Mouse (Mus musculus) c-Kit-positive CD71-negative TER-119-negative erythroid progenitor cells, embryonic 14.5 days (primary cell): ENCODE data around the gene AI837181.

ENCODE experiments used
- DNase-seq: peaks from one replicate; pipeline ENCODE4 v3.0.0-alpha.2; 2013; ENCODE audit warnings: low read depth

AI837181 gene

DNA sequence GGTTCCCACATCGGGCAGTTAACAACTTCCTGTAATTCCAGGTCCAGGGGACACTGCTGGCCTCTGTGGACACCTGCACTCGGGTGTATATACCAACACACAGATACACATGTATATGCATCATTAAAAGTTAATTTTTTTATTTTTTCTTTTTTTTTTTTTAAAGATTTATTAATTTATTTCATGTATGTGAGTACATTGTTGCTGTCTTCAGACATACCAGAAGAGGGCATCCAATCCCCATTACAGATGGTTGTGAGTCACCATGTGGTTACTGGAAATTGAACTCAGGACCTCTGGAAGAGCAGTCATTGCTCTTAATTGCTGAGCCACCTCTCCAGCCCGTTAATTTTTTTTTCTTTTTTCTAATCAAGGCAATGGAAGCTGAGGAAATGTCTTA, 47.9 kb downstream of the AI837181 start:
- no peak for DNase-seq

DNA sequence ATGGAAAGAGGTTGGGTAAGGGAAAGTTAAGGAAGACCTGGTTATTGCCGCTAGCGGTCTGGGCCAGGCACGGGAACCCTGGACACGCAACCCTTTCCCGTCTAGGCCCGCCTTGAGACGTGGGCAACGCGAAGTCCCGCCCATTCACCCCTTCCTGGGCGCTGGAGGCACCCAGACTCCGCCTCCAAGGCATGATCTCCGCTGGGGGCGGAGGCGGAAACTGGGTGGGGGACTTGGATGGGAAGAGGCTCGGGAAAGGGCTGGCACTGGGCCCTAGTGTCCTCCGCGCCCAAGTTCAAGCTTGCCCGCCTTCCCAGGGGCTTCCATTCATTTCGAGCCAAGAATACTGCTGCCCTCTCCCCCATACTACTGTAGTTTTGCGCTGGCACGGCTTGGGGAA, 48.8 kb downstream of the AI837181 start, which contains the start of gene Efemp2:
TSS of gene Efemp2 (plus strand) at position 235 of the 400 bp plus-strand sequence.
- DNase-seq: no peak

DNA sequence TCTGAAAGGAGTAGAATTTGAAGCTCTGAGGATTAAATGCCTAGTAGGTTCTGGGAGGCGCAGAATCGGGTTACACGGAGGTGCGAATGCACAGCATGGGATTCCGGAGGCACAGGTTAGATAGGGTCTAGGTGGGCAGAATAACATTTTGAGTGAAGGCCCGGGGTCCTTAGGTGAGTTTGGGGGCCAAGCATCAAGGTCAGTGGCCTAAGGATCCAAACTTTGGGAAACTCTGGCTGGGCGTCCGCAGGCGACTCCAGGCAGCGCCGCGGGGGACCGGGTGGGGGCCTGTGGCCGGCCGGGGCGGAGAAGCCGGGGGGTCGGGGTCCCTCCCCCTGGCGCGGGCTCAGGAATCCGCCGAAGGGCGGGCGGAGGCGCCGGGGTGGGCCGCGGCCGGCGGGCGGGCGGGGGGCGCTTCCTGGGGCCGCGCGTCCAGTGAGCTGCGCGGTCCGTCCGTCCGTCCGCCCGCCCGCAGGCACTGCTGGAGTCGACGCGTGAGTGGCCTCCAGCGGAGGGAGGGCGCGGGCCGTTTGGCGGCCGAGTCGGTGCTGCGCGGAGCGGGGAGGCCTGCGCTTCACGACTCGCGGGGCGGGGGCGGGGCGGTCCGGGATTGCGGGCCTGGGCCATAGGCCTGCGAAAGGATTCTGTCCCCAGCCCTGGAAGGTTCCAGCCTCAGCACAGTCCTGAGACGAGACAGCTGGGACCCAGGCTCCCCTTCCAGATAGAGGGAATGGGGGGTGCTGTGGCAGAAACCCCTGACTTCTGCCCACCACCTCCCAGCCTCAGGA, 49.5 kb downstream of the AI837181 start:
- no peak for DNase-seq

DNA sequence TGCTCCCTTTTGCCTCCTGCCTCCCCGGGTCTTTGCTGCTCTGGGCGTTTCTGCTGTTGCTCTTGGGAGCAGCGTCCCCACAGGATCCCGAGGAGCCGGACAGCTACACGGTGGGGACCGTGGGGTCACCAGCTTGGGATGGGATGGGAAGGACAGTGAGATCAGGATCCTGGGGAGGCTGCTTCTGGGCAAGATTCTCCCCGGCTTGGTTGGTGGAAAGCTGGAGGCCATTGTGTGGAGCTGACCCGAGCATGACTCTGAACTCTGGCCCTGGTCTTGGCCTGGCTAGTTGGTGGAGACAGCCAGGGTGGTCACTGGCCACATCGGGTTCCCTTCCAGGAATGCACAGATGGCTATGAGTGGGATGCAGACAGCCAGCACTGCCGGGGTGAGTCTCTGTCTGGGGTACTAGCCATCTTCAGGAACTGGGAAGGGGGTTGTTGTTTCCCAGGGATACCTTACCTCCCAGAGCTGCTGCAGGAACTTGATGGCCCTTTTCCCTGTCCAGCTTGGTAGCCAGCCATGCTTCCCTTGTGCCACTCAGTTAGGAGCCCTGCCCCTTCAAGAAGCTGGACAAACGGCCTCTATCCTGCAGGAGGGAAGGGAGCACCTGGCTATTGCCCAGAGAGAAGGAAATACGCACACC, 50.2 kb downstream of the AI837181 start:
- DNase-seq: no peak
